Mouse (Mus musculus): Measurements from ENCODE around the gene Tsc2.
A peak's percentile ranks its signal among the peaks of the same experiment; 100 is the strongest.
"Not testable (repeated sequence)": the region's sequence is repeated elsewhere in the genome, so short reads cannot be mapped to it uniquely, and the experiment has no call there.

The Tsc2 gene

DNA sequence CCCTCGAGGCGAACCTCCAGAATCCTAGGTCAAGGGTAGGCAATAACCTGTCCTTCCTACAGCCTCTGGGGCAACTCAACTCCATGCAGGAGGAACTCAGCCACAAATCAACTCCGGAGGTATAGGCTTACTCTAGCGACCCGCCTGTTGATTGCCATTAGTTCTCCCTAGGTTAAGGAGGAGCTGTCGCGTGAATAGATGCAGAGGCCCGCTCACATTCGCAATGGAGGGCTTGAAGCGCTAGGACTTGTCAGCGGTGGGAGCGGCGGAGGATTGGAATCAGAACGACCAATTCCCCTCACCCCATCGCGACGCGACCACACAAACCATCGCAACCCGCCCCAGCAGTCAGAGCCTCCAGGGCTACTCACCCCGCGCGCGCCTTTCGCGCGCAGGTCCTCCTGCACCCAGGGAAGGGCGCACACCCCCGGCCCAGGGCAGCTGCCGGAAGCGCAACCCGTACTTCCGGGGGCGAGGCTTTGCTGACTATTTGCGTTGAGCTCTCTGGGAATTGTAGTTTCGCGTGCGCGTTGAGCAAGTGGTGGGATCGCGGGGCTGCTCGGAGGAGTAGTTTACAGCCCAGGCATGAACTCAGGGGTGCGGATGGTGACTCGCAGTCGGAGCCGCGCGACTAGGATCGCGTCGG is at the start of gene Tsc2, which contains the start of gene Nthl1:
TSS of gene Tsc2 (minus strand) at position 464 of the 646 bp plus-strand sequence.
TSS of gene Nthl1 (plus strand) at position 514 of the 646 bp plus-strand sequence.
- DNase-seq, result peak; percentile 87 to 92

DNA sequence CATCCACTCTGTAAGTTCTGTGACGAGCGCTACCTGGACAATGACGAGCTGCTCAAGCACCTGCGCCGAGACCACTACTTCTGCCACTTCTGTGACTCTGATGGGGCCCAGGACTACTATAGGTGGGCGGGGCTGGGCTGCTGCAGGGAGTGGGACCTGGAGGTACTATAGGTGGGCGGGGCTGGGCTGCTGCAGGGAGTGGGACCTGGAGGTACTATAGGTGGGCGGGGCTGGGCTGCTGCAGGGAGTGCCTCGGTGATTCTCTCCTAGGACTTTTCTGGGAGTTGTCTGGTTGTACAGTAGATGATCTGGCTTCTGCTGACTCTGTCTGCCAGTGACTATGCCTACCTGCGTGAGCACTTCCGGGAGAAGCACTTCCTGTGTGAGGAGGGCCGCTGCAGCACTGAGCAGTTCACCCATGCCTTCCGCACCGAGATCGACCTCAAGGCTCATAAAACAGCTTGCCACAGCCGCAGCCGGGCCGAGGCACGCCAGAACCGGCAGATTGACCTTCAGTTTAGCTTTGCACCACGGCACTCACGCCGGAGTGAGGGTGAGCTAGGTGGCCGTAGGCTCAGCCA is 45.2 kb upstream of the Tsc2 start:
- DNase-seq, result no peak

GRCm38 (mm10) chr17:24676877-24677276 is 44.4 kb upstream of the Tsc2 start:
- no peak for DNase-seq

DNA sequence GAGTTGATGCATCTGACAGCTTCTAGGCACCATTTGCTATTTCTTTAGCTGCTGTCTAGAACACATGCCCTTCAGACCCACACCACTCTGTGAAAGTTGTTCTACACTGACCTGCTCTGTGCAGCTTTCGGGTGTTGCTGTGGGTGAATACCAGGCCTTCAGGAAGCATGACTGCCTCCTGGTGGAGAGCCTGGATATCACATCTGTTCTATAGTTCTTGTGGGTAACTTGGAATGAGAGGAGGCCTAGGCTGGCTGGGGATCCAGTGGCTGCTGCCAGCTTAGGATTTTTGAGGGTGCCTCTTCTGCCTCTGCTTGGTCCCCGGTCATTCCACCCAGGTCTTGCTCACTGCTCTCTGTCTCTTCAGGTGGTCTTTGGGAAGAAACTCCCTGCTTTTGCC is 43.8 kb upstream of the Tsc2 start:
- DNase-seq, result peak; percentile 63 to 83

GRCm38 (mm10) chr17:24674277-24674676 is 41.8 kb upstream of the Tsc2 start:
- DNase-seq, result no peak

GRCm38 (mm10) chr17:24672141-24672540 is 39.7 kb upstream of the Tsc2 start:
- DNase-seq, result peak; percentile 79 to 81

GRCm38 (mm10) chr17:24671346-24671745 is 38.9 kb upstream of the Tsc2 start:
- DNase-seq, result no peak

- no peak for DNase-seq
Observed at GRCm38 (mm10) chr17:24670246-24670844, 37.9 kb upstream of the Tsc2 start.

GRCm38 (mm10) chr17:24669545-24670245 is 37.3 kb upstream of the Tsc2 start, which contains the start of gene Zfp598:
Zfp598 (plus strand) TSS chr17:24669687.
- DNase-seq, result peak; percentile 96 to 99

DNA sequence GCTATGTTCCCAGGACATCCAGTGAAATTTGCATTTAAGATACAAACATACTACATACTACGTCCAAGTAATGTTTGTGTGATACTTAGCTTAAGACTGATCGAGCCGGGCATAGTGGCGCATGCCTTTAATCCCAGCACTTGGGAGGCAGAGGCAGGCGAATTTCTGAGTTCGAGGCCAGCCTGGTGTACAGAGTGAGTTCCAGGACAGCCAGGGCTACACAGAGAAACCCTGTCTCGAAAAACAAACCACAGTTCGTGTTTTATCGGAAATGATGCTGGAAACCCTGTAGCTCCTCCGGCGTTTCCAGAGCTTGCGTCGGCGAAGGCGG is 36.7 kb upstream of the Tsc2 start:
- not testable (repeated sequence) for DNase-seq

- DNase-seq, result peak; percentile 83 to 86
Observed at GRCm38 (mm10) chr17:24667416-24667815, 35.0 kb upstream of the Tsc2 start.

GRCm38 (mm10) chr17:24667011-24667410 is 34.6 kb upstream of the Tsc2 start:
- not testable (repeated sequence) for DNase-seq

DNA sequence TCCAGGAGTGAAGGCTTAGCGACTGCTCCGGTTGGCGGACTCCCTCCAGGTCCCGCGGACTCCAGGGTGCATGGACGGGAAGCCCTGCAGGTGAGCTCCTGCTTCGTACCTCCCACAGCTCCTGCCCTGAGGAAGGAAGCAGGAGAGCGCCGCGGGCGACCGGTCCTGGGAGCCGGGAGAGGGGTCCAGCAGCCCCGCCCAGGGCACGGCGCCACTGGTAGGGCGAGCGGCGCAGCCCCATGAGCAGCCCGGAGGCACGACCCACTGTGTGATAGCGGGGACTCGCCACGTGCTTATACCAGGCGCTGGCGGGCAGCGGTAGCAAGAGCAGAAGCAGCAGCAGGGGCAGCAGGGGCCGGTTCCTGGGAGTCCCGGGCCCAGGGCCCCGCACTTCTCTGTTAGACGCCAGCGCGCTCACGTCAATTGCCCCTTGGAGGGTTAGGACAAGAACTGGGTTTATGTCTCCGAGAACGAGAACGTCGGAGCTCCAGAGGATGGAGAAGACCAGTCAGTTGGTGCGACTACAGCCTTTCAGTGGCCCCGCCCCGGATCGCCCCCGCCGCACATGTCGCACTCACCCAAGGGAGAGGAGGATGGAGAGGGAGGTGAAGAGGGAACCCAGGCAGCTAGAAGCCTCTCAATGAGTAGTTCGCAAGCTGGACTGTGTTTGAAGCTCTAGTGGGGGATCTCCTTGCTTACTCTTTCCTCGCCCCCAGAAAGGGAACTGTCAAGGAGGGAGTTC is 25.8 kb upstream of the Tsc2 start, which contains the start of gene Npw:
TSS of gene Npw (minus strand) at position 441 of the 742 bp plus-strand sequence.
- DNase-seq, result peak in 1 of 2 experiments; percentile 52

DNA sequence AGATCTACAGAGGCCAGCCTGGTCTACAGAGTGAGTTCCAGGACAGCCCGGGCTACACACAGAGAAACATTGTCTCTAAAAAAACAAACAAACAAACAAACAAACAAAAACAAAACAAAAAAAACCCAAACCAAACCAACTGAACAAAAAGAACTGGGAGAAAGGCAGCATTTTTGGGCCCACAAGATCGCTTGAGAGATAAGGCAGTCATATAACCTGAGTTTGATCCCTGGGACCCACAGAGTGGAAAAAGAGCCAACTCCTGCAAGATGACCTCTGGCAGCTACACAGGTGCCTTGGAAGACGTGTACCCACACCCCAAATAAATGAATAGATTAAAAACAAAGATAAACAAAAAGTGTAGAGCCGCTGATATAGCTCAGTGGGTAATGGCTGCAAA is 22.5 kb upstream of the Tsc2 start:
- DNase-seq, result no peak

- DNase-seq, result peak; percentile 77 to 92
Observed at GRCm38 (mm10) chr17:24653967-24654710, 21.7 kb upstream of the Tsc2 start.

DNA sequence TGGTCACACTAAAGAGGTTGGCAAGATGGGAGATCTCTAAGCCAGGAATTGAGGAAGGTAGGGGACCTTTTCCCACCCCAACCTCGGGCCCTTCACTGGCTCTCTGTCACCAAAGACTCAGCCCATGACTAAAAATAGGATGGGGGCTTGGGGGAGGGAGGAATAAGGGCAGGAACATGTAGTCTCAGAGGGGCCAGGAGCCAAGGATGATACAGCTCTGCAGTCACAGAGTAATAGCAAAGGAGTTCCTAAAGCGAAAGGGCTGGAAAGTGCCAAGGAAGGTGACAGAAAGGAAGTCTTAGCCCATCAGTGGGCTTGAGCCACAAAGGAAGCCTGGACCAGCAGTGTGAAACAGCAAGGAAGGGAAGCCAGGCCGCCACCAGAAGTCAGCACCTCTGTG is 19.4 kb upstream of the Tsc2 start:
- no peak for DNase-seq

DNA sequence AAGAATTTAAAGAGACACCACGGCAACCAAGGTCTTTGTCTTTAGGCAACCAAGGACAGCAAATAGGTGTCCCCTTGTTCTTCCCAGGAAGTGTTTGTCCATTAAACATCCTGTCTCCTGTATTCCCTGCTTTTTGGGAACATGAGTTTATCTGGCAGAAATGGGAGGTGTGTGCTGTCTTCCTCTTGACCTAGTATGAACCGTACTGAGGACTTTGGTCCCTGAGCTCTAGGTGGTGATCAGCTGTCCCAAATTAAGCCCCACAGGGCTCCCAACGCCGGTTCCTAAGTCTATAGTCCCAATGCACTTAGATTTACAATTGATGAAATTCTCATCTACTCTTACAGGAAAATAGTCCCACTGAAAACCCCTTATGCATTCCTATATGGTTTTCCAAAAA is 18.3 kb upstream of the Tsc2 start:
- DNase-seq, result no peak

DNA sequence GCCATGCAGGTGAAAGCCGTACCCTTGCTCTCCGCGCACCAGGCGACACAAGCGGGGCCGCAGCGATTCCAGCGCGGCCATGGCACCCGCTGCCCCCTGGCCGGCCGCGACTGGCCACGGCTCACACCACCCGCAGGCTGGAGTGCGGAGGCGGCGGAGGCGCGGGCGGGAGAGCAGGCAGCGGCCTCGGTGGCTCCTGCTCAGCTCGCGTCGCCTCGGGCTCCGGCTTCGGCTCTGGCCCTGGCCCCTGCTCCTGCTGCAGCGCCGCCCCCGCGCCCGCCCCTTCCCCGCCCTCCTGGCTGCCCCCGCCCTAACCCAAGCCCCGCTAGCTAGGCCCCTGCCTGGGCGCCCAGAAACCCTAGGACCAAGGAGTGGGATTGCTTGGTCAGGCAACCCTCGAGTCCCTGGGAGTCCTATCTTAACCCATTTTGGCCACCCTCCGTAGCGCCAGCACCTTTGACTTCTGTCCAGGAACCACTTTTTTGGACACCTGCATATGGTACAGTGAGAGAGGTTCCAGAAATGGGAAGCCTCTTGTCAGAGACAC is 17.7 kb upstream of the Tsc2 start, which contains the start of gene Slc9a3r2:
TSS of gene Slc9a3r2 (minus strand) at position 258 of the 547 bp plus-strand sequence.
- peak; percentile 66 to 85 for DNase-seq

GRCm38 (mm10) chr17:24649581-24650069 is 17.2 kb upstream of the Tsc2 start:
- DNase-seq, result peak; percentile 75 to 76

DNA sequence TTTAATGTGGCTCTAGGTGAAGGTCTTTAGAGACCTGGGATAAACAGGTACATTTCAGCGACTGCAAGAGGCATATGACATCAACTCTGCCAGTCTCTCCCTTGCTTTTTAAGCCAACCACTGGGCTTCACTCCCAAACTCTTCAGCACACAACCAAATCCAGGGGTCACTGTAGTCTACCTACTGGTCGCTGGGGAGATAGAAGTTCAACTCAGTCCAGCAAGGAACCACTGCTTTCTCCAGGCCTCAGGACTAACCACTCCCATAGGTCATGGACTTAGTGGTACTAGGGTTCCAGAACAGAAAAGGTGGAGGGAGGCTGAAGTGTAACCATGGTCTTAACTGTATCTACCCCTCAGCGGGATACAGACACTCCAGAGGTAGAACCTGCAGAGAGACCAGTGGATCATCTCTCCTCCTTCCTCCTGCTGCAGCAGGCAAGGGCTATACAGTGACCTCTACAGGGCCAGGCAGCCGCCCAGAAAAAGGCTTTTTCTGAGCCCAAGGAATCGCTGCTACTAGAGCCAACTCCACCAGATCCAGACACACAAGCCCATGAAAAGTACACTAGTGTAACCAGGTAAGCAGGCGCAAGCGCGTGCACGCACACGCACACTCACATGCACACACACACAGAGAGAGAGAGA is 16.4 kb upstream of the Tsc2 start:
- DNase-seq, result no peak

GRCm38 (mm10) chr17:24647493-24647892 is 15.1 kb upstream of the Tsc2 start:
- DNase-seq, result no peak
